Mouse (Mus musculus): Measurements from ENCODE around the gene Wdtc1.

GRCm38 (mm10) chr4:133292901-133293843 lies 60.1 kb downstream of the Wdtc1 start:
- no peak for TF ChIP-seq POLR2A (IDR thresholded peaks at IDR 0.05; ENCODE audit: insufficient read depth, low read depth, low read length)
- TF ChIP-seq EP300 (IDR thresholded peaks at IDR 0.05; ENCODE audit: insufficient read depth, low read depth, low read length) = no peak

All from heart, adult 2 months (tissue).